Mouse (Mus musculus) midbrain, postnatal 0 days (tissue): Measurements from ENCODE around the gene Rbm4. TPM values are rescaled to one million over a fixed set of nuclear protein-coding genes. Genes with fewer than 3 reads are reported as not detected.

ENCODE experiments used
- ATAC-seq: fragments of 200-750 bp; cut with Nextera tagmentation; 2 replicates; pipeline ENCODE4 v1.8.0; 2017; ENCODE audit warnings: moderate number of reproducible peaks, mild to moderate bottlenecking, moderate TSS enrichment, moderate library complexity; ENCODE audit not compliant: low FRiP score
- DNase-seq: peaks from one replicate; pipeline ENCODE4 v3.0.0-alpha.2; 2015; ENCODE audit warnings: low spot score
- H3K27ac ChIP-seq: fragments of 300-500 bp; sonication (generic); 2 replicates; pipeline ENCODE4 v1.5.1; 2014; ENCODE audit warnings: low read depth, mild to moderate bottlenecking, low read length, mixed read lengths
- H3K27me3 ChIP-seq: fragments of 300-500 bp; sonication (generic); 2 replicates; pipeline ENCODE4 v1.6.1; 2014; ENCODE audit warnings: low read length, control low read depth, mixed read lengths; ENCODE audit not compliant: insufficient read depth
- H3K36me3 ChIP-seq: fragments of 300-500 bp; sonication (generic); 2 replicates; pipeline ENCODE4 v1.6.1; 2014; ENCODE audit warnings: low read length, control low read depth, mixed read lengths; ENCODE audit not compliant: insufficient read depth
- H3K4me1 ChIP-seq: fragments of 300-500 bp; sonication (generic); 2 replicates; pipeline ENCODE4 v1.6.1; 2014; ENCODE audit warnings: mild to moderate bottlenecking, control low read depth, antibody characterized with exemption, low read length, mixed read lengths; ENCODE audit not compliant: insufficient read depth
- H3K4me2 ChIP-seq: fragments of 300-500 bp; sonication (generic); 2 replicates; pipeline ENCODE4 v1.6.1; 2014; ENCODE audit warnings: low read depth, mild to moderate bottlenecking, low read length, mixed read lengths; ENCODE audit not compliant: poor library complexity, severe bottlenecking
- H3K4me3 ChIP-seq: fragments of 300-500 bp; sonication (generic); 2 replicates; pipeline ENCODE4 v1.5.1; 2014; ENCODE audit warnings: low read depth, mild to moderate bottlenecking, low read length, moderate library complexity
- H3K9ac ChIP-seq: fragments of 300-500 bp; sonication (generic); replicated peaks from 2 replicates; pipeline ENCODE4 v1.6.1; 2014; ENCODE audit warnings: mild to moderate bottlenecking, low read length, moderate library complexity, mixed read lengths; ENCODE audit not compliant: poor library complexity, severe bottlenecking
- H3K9me3 ChIP-seq: fragments of 300-500 bp; sonication (generic); 2 replicates; pipeline ENCODE4 v1.6.1; 2016; ENCODE audit warnings: low read length, control low read depth
- CTCF ChIP-seq: IDR thresholded peaks from 2 replicates; pipeline ENCODE4 v1.5.1; 2016; ENCODE audit warnings: antibody characterized with exemption, mild to moderate bottlenecking
- WGBS: fragments of 180-500 bp; shearing (Covaris S2); extraction: QIAGEN DNeasy Blood & Tissue Kit; methylation state at CpG from one replicate; pipeline ENCODE4 v1.1.7; 2014; 5-methylcytosine and 5-hydroxymethylcytosine counted together
- polyA plus RNA-seq: library from polyadenylated mRNA; unstranded; fragments of >200 nt; fragmentation: Nextera tagmentation; extraction: Ambion mirVana; gene quantifications from 2 replicates; pipeline ENCODE4 v1.2.1, GENCODE M21; 2015
- total RNA-seq: library from RNA; depleted of rRNA; stranded (reverse); fragments of >200 nt; gene quantifications from 2 replicates; pipeline ENCODE4 v1.2.3, GENCODE M21; 2014; rRNA removed

Gene Rbm4
- total RNA-seq (90.5 and 97.4 TPM in 2 replicates), polyA plus RNA-seq (39.0 and 40.0 TPM in 2 replicates)

GRCm38 (mm10) chr19:4793831-4794422, at the start of gene Rbm4:
TSS of gene Rbm4 (minus strand) at chr19:4793901.
- H3K4me1 ChIP-seq, result peaks cover 13% of the 10 kb centered on the region; the same call in 1 of the 2 replicates
- peak within 1 kb of the TSS; percentile 73 for H3K4me3 ChIP-seq
- H3K27ac ChIP-seq, result peak within 1 kb of the TSS; percentile 86
- no peaks in the 10 kb centered on the region for H3K27me3 ChIP-seq
- ATAC-seq (peak; percentile 99), DNase-seq (peak; percentile 100)
- peaks cover 6% of the 10 kb centered on the region; the same call in 1 of the 2 replicates for H3K36me3 ChIP-seq
- no peaks in the 10 kb centered on the region for H3K9me3 ChIP-seq
- no peak for TF ChIP-seq CTCF
- H3K4me2 ChIP-seq, result peak within 1 kb of the TSS; percentile 66
- under 1% methylated on average over 31 of the region's 31 CpGs for WGBS
- H3K9ac ChIP-seq, result peak within 1 kb of the TSS; percentile 79

- TF ChIP-seq CTCF, result no peak
- DNase-seq, result no peak
- Histone ChIP-seq H3K4me1 (peaks cover 10% of the 10 kb centered on the region), H3K4me3 (no peak overlapping the region), H3K27ac (no peak overlapping the region), H3K27me3 (peaks cover 18% of the 10 kb centered on the region), H3K4me2 (no peak overlapping the region), H3K9me3 (no peaks in the 10 kb centered on the region), H3K36me3 (no peaks in the 10 kb centered on the region), H3K9ac (no peak overlapping the region)
- no peak for ATAC-seq
- WGBS, result 64% methylated on average over 2 of the region's 2 CpGs
Measured at GRCm38 (mm10) chr19:4842611-4843010, 48.9 kb upstream of the Rbm4 start.

- no peak for TF ChIP-seq CTCF
- Histone ChIP-seq H3K4me3 (no peak overlapping the region), H3K36me3 (no peaks in the 10 kb centered on the region), H3K27me3 (peaks cover 18% of the 10 kb centered on the region), H3K9ac (no peak overlapping the region), H3K4me2 (no peak overlapping the region), H3K4me1 (peaks cover 10% of the 10 kb centered on the region), H3K27ac (no peak overlapping the region), H3K9me3 (no peaks in the 10 kb centered on the region)
- DNase-seq, result no peak
- 88% methylated on average over 9 of the region's 9 CpGs for WGBS
- no peak for ATAC-seq
Measured at GRCm38 (mm10) chr19:4840848-4841247, 47.1 kb upstream of the Rbm4 start.

GRCm38 (mm10) chr19:4839149-4839548, 45.4 kb upstream of the Rbm4 start, which contains the start of the genes Ccs and Ccdc87:
TSS of gene Ccs (minus strand) at chr19:4839332.
TSS of gene Ccdc87 (plus strand) at chr19:4839366.
- WGBS, result 1% methylated on average over 25 of the region's 25 CpGs
- TF ChIP-seq CTCF, result no peak
- peak; percentile 97 for DNase-seq
- H3K4me3 ChIP-seq, result peak within 1 kb of the TSS; percentile 63
- peak within 1 kb of the TSS; percentile 38; the same call in 1 of the 2 replicates for H3K27ac ChIP-seq
- ATAC-seq, result peak; percentile 96
- no peaks in the 10 kb centered on the region for H3K9me3 ChIP-seq
- peaks cover 18% of the 10 kb centered on the region for H3K27me3 ChIP-seq
- H3K4me2 ChIP-seq, result peak within 1 kb of the TSS; percentile 96
- peak within 1 kb of the TSS; percentile 64 for H3K9ac ChIP-seq
- H3K4me1 ChIP-seq, result peaks cover 10% of the 10 kb centered on the region
- H3K36me3 ChIP-seq, result no peaks in the 10 kb centered on the region

- no peak for DNase-seq
- Histone ChIP-seq H3K9ac (peak overlapping the region; percentile 64), H3K4me3 (peak overlapping the region; percentile 63), H3K9me3 (no peaks in the 10 kb centered on the region), H3K27ac (peak overlapping the region; percentile 38; the same call in 1 of the 2 replicates), H3K36me3 (no peaks in the 10 kb centered on the region), H3K4me2 (peak overlapping the region; percentile 96), H3K4me1 (peaks cover 10% of the 10 kb centered on the region), H3K27me3 (peaks cover 18% of the 10 kb centered on the region)
- ATAC-seq, result no peak; the same call in 1 of the 2 replicates
- 29% methylated on average over 10 of the region's 10 CpGs for WGBS
- TF ChIP-seq CTCF, result no peak
Measured at GRCm38 (mm10) chr19:4838526-4839140, 44.9 kb upstream of the Rbm4 start.

- Histone ChIP-seq H3K27ac (no peak overlapping the region), H3K36me3 (no peaks in the 10 kb centered on the region), H3K9me3 (no peaks in the 10 kb centered on the region), H3K4me3 (no peak overlapping the region), H3K4me2 (no peak overlapping the region), H3K4me1 (peaks cover 10% of the 10 kb centered on the region), H3K27me3 (peaks cover 18% of the 10 kb centered on the region), H3K9ac (no peak overlapping the region)
- ATAC-seq, result no peak
- DNase-seq, result no peak
- 93% methylated on average over 6 of the region's 6 CpGs for WGBS
- no peak for TF ChIP-seq CTCF
Measured at GRCm38 (mm10) chr19:4837049-4837448, 43.3 kb upstream of the Rbm4 start.
